Mouse (Mus musculus): ENCODE results near the gene Hmga1b. TPM values are rescaled to one million over a fixed set of nuclear protein-coding genes. Genes with fewer than 3 reads are reported as not detected.
A peak's percentile ranks its signal among the peaks of the same experiment; 100 is the strongest.
"Not testable (repeated sequence)": the region's sequence is repeated elsewhere in the genome, so short reads cannot be mapped to it uniquely, and the experiment has no call there.

Hmga1b gene
- polyA plus RNA-seq, 1 experiment from 2014 or later = 5.3 TPM

- WGBS = 79% methylated on average over 9 of the region's 9 CpGs
These were observed 2.4 kb upstream of the Hmga1b start for GRCm38 (mm10) chr11:120760236-120760635.

GRCm38 (mm10) chr11:120761811-120762671 is 553 bp upstream of the Hmga1b start:
- Histone ChIP-seq H3K27ac (ENCODE audit: low read depth) (no peak overlapping the region), H3K9me3 (ENCODE audit: low read depth, low read length) (peaks cover 7% of the 10 kb centered on the region; the same call in 1 of the 2 replicates), H3K4me1 (ENCODE audit: insufficient read depth) (no peaks in the 10 kb centered on the region), H3K27me3 (ENCODE audit: insufficient read depth, low read length) (peaks cover 8% of the 10 kb centered on the region; the same call in 1 of the 2 replicates), H3K4me3 (ENCODE audit: low read depth, low read length) (no peak overlapping the region), H3K36me3 (ENCODE audit: insufficient read depth) (no peaks in the 10 kb centered on the region), H3K9ac (no peak overlapping the region), H3K4me2 (peak overlapping the region; percentile 39; the same call in 1 of the 2 replicates)
- WGBS = 61% methylated on average over 14 of the region's 14 CpGs
- ATAC-seq (ENCODE audit: insufficient read depth) (no peak), DNase-seq (no peak)
- TF ChIP-seq CTCF (IDR thresholded peaks at IDR 0.05; ENCODE audit: low read depth) = no peak

More at GRCm38 (mm10) chr11:120760236-120760635, 2.4 kb upstream of the Hmga1b start:
- H3K9ac ChIP-seq = no peak overlapping the region
- DNase-seq (no peak), ATAC-seq (ENCODE audit: insufficient read depth) (no peak)
- H3K36me3 ChIP-seq (ENCODE audit: insufficient read depth) = no peaks in the 10 kb centered on the region
- no peaks in the 10 kb centered on the region for H3K4me1 ChIP-seq (ENCODE audit: insufficient read depth)
- peaks cover 7% of the 10 kb centered on the region for H3K9me3 ChIP-seq (ENCODE audit: low read depth, low read length)
- peaks cover 8% of the 10 kb centered on the region; the same call in 1 of the 2 replicates for H3K27me3 ChIP-seq (ENCODE audit: insufficient read depth, low read length)
- H3K4me2 ChIP-seq = no peak overlapping the region
- no peak overlapping the region for H3K27ac ChIP-seq (ENCODE audit: low read depth)
- H3K4me3 ChIP-seq (ENCODE audit: low read depth, low read length) = no peak overlapping the region
- TF ChIP-seq CTCF (IDR thresholded peaks at IDR 0.05; ENCODE audit: low read depth) = no peak

- not testable (repeated sequence) for H3K36me3 ChIP-seq (ENCODE audit: insufficient read depth); H3K27ac ChIP-seq (ENCODE audit: low read depth); H3K9ac ChIP-seq; H3K9me3 ChIP-seq (ENCODE audit: low read depth, low read length); H3K27me3 ChIP-seq (ENCODE audit: insufficient read depth, low read length); DNase-seq; H3K4me1 ChIP-seq (ENCODE audit: insufficient read depth); H3K4me3 ChIP-seq (ENCODE audit: low read depth, low read length)
- ATAC-seq (ENCODE audit: insufficient read depth) = peak; percentile 35; the same call in 1 of the 2 replicates
- peak overlapping the region; percentile 39 for H3K4me2 ChIP-seq
- 10% methylated on average over 6 of the region's 23 CpGs for WGBS
These were observed 766 bp downstream of the Hmga1b start for GRCm38 (mm10) chr11:120763121-120763999.

- not testable (repeated sequence) for H3K4me1 ChIP-seq (ENCODE audit: insufficient read depth); H3K9me3 ChIP-seq (ENCODE audit: low read depth, low read length); H3K9ac ChIP-seq; H3K4me2 ChIP-seq; H3K27me3 ChIP-seq (ENCODE audit: insufficient read depth, low read length); H3K27ac ChIP-seq (ENCODE audit: low read depth); DNase-seq; H3K36me3 ChIP-seq (ENCODE audit: insufficient read depth); H3K4me3 ChIP-seq (ENCODE audit: low read depth, low read length)
- WGBS = 74% methylated on average over 3 of the region's 7 CpGs
- peak; percentile 31; the same call in 1 of the 2 replicates for ATAC-seq (ENCODE audit: insufficient read depth)
These were observed 4.4 kb downstream of the Hmga1b start for GRCm38 (mm10) chr11:120767023-120767422.

GRCm38 (mm10) chr11:120768206-120768605 is 5.6 kb downstream of the Hmga1b start:
- no peaks in the 10 kb centered on the region for H3K9me3 ChIP-seq (ENCODE audit: low read depth, low read length)
- no peak overlapping the region for H3K4me2 ChIP-seq
- no peak for DNase-seq
- no peaks in the 10 kb centered on the region for H3K27me3 ChIP-seq (ENCODE audit: insufficient read depth, low read length)
- no peaks in the 10 kb centered on the region for H3K36me3 ChIP-seq (ENCODE audit: insufficient read depth)
- H3K4me1 ChIP-seq (ENCODE audit: insufficient read depth) = no peaks in the 10 kb centered on the region
- H3K27ac ChIP-seq (ENCODE audit: low read depth) = no peak overlapping the region
- TF ChIP-seq CTCF (IDR thresholded peaks at IDR 0.05; ENCODE audit: low read depth) = no peak
- no peak overlapping the region for H3K9ac ChIP-seq
- no peak for ATAC-seq (ENCODE audit: insufficient read depth)
- 68% methylated on average over 1 of the region's 1 CpGs for WGBS
- H3K4me3 ChIP-seq (ENCODE audit: low read depth, low read length) = no peak overlapping the region

GRCm38 (mm10) chr11:120772749-120773148 is 10.2 kb downstream of the Hmga1b start:
- no peak for TF ChIP-seq CTCF (IDR thresholded peaks at IDR 0.05; ENCODE audit: low read depth)
- no peak overlapping the region for H3K4me2 ChIP-seq
- no peaks in the 10 kb centered on the region for H3K4me1 ChIP-seq (ENCODE audit: insufficient read depth)
- H3K36me3 ChIP-seq (ENCODE audit: insufficient read depth) = no peaks in the 10 kb centered on the region
- H3K9me3 ChIP-seq (ENCODE audit: low read depth, low read length) = no peaks in the 10 kb centered on the region
- H3K27ac ChIP-seq (ENCODE audit: low read depth) = no peak overlapping the region
- WGBS = 64% methylated on average over 3 of the region's 3 CpGs
- DNase-seq = no peak
- no peak overlapping the region for H3K4me3 ChIP-seq (ENCODE audit: low read depth, low read length)
- no peaks in the 10 kb centered on the region for H3K27me3 ChIP-seq (ENCODE audit: insufficient read depth, low read length)
- no peak overlapping the region for H3K9ac ChIP-seq
- no peak for ATAC-seq (ENCODE audit: insufficient read depth)

Data from lung, embryonic 14.5 days (tissue).